Mouse (Mus musculus) ovary, postnatal 10 days (tissue): Measurements from ENCODE around the gene Asb13.

Experiments used
- DNase-seq: peaks from one replicate; pipeline ENCODE4 v3.0.0; 2022; ENCODE audit warnings: low spot score

The Asb13 gene

GRCm38 (mm10) chr13:3664241-3664640 lies 30.4 kb downstream of the Asb13 start:
- DNase-seq, result no peak

- peak; percentile 56 for DNase-seq
Measured at GRCm38 (mm10) chr13:3665308-3665723, 31.5 kb downstream of the Asb13 start.

- no peak for DNase-seq
Measured at GRCm38 (mm10) chr13:3667288-3667873, 33.5 kb downstream of the Asb13 start.

GRCm38 (mm10) chr13:3668068-3668467 lies 34.2 kb downstream of the Asb13 start:
- DNase-seq, result no peak

DNA sequence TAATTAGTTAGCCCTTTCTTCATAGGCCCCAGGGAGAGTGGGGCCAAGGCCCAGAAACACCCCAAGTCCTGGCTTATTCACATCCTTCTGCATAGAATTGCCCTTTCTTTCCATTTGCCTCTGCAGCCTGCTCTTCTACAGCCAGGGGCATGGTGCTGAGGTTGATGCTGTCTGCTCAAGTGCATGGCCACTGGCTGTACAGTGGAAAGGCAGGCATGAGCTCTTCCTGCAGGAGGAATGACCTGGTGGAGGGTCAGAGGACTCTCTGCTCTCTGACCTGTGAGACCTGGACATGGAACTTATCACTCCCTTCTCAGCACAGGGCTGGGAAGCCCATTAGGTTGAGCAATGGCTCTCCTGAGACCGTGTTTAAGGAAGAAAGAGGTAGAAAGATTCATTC lies 35.8 kb downstream of the Asb13 start:
- DNase-seq, result no peak

DNA sequence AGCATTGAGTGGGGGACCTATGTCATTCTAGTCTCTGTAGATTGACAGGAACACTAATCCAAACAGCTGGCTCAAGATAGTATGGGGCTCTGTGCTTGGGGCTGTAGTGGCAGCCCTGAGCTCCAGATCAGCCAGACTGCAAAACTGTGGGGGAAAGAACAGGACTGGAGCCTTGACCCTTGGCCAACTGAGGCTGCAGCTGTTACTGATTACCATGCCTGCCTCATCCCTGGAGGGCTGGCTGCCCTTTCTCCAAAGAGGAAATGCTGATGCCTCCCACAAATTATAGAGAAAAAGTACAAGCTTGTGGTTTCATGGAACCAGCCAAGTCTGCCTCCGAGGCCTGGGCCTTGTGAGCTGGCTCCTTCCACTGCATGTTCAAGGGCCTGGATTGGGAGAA lies 36.2 kb downstream of the Asb13 start:
- DNase-seq, result no peak

DNA sequence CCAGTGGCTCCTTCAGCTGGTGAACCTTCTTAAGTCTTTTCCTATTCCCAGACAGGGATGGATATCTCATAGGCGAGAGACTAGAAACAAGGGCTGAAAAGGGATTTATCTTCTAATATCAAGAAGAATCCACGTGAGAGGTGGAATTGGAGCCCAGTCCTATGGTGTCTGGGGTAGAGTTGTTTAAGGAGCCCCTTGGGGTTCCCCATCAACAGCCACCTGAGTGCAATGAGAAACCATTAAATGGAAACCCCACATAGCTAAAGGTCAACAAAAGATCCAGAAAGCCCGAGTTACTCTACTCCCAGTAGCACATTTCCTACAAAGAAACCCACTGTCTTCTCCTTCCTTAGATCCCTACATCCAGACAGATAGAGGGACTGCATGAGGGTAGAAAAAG lies 39.3 kb downstream of the Asb13 start:
- DNase-seq, result no peak

GRCm38 (mm10) chr13:3673622-3674021 lies 39.8 kb downstream of the Asb13 start:
- no peak for DNase-seq

GRCm38 (mm10) chr13:3675855-3676254 lies 42.0 kb downstream of the Asb13 start:
- no peak for DNase-seq

GRCm38 (mm10) chr13:3679098-3679497 lies 45.3 kb downstream of the Asb13 start:
- no peak for DNase-seq

GRCm38 (mm10) chr13:3686306-3686705 lies 52.5 kb downstream of the Asb13 start:
- no peak for DNase-seq

GRCm38 (mm10) chr13:3694599-3695343 lies 60.9 kb downstream of the Asb13 start:
- no peak for DNase-seq

GRCm38 (mm10) chr13:3696977-3697735 lies 63.3 kb downstream of the Asb13 start:
- DNase-seq, result no peak

GRCm38 (mm10) chr13:3700752-3701151 lies 66.9 kb downstream of the Asb13 start:
- DNase-seq, result no peak
